Mouse (Mus musculus) heart, postnatal 0 days (tissue): ENCODE data around the gene Fam118b.

Experiments used
- CTCF ChIP-seq: IDR thresholded peaks from 2 replicates; pipeline ENCODE4 v1.5.1; 2016; ENCODE audit warnings: antibody characterized with exemption, control low read depth, low read depth
- EP300 ChIP-seq: IDR thresholded peaks from 2 replicates; pipeline ENCODE4 v1.6.1; 2016; ENCODE audit warnings: antibody characterized with exemption, low read depth

DNA sequence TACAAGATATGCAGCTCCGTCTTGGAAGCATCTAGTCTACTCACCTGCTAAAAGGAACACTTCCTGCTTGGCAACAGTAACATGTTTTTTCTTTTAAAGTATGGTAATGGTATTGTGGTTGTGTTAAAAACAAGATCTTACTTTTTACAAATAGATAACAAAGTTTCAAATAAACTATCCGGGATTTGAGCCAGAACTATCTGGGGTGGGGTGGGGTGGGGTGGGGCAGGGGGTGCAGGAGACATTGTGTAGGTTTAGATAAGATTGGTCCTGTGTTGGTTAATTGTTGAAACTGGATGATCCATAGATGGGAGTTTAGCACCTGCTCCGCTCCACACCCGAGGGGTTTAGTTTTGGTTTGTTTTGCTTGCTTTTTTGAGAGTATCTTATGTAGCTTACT is 5.2 kb downstream of the Fam118b start:
- TF ChIP-seq EP300 (no peak), CTCF (no peak)
